Mouse (Mus musculus): ENCODE measurements at regions not wholly inside any gene's neighbourhood (a gene's known extent, or its start where the extent isn't known, plus 50 kb on each side); places are given as distances from the start of the nearest gene placed in this dataset.
"Not testable (repeated sequence)": the region's sequence is repeated elsewhere in the genome, so short reads cannot be mapped to it uniquely, and the experiment has no call there.

- no peak for DNase-seq (ENCODE audit: low spot score)
Observed at GRCm38 (mm10) chr10:9490416-9490815, 184.6 kb downstream of the Samd5 start.

- DNase-seq (ENCODE audit: low spot score) = no peak
Observed at GRCm38 (mm10) chr10:9462361-9462760, 212.6 kb downstream of the Samd5 start.

GRCm38 (mm10) chr10:9459145-9459544, 215.9 kb downstream of the Samd5 start:
- DNase-seq (ENCODE audit: low spot score) = no peak

- no peak for DNase-seq (ENCODE audit: low spot score)
Observed at GRCm38 (mm10) chr10:9458466-9458865, 216.5 kb downstream of the Samd5 start.

GRCm38 (mm10) chr10:9457222-9457621, 217.8 kb downstream of the Samd5 start:
- no peak for DNase-seq (ENCODE audit: low spot score)

- no peak for DNase-seq (ENCODE audit: low spot score)
Observed at GRCm38 (mm10) chr10:9439072-9439471, 235.9 kb downstream of the Samd5 start.

- no peak for DNase-seq (ENCODE audit: low spot score)
Observed at GRCm38 (mm10) chr10:9438366-9438765, 236.6 kb downstream of the Samd5 start.

- DNase-seq (ENCODE audit: low spot score) = no peak
Observed at GRCm38 (mm10) chr10:9429085-9429484, 245.9 kb downstream of the Samd5 start.

GRCm38 (mm10) chr10:9420741-9421140, 254.3 kb downstream of the Samd5 start:
- DNase-seq (ENCODE audit: low spot score) = no peak

GRCm38 (mm10) chr10:9416685-9417084, 258.3 kb downstream of the Samd5 start:
- no peak for DNase-seq (ENCODE audit: low spot score)

GRCm38 (mm10) chr10:9406101-9406500, 268.9 kb downstream of the Samd5 start:
- no peak for DNase-seq (ENCODE audit: low spot score)

GRCm38 (mm10) chr10:9405417-9405816, 269.6 kb downstream of the Samd5 start:
- no peak for DNase-seq (ENCODE audit: low spot score)

GRCm38 (mm10) chr10:9404963-9405362, 270.0 kb downstream of the Samd5 start:
- DNase-seq (ENCODE audit: low spot score) = no peak

- DNase-seq (ENCODE audit: low spot score) = no peak
Observed at GRCm38 (mm10) chr10:9400911-9401617, 273.9 kb downstream of the Samd5 start.

GRCm38 (mm10) chr10:9377440-9378101, 297.4 kb downstream of the Samd5 start:
- DNase-seq (ENCODE audit: low spot score) = no peak

- DNase-seq (ENCODE audit: low spot score) = no peak
Observed at GRCm38 (mm10) chr10:9362306-9362865, 312.6 kb downstream of the Samd5 start.

GRCm38 (mm10) chr10:9338207-9338801, 336.7 kb downstream of the Samd5 start:
- no peak for DNase-seq (ENCODE audit: low spot score)

GRCm38 (mm10) chr10:9334245-9334845, 340.7 kb downstream of the Samd5 start:
- no peak for DNase-seq (ENCODE audit: low spot score)

GRCm38 (mm10) chr10:9331694-9332093, 343.3 kb downstream of the Samd5 start:
- no peak for DNase-seq (ENCODE audit: low spot score)

GRCm38 (mm10) chr10:9328324-9328723, 346.7 kb downstream of the Samd5 start:
- DNase-seq (ENCODE audit: low spot score) = no peak

GRCm38 (mm10) chr10:9327881-9328280, 347.1 kb downstream of the Samd5 start:
- not testable (repeated sequence) for DNase-seq (ENCODE audit: low spot score)

GRCm38 (mm10) chr10:9312326-9312725, 362.7 kb downstream of the Samd5 start:
- DNase-seq (ENCODE audit: low spot score) = no peak

All from thymus, postnatal 0 days (tissue).